Mouse (Mus musculus): ENCODE data around the gene Dnajc6. TPM values are rescaled to one million over a fixed set of nuclear protein-coding genes. Genes with fewer than 3 reads are reported as not detected.

The Dnajc6 gene
- total RNA-seq, 2 experiments from 2014 or later: 0.19 to 0.41 TPM

- DNase-seq (ENCODE audit: low spot score): no peak
Measured at GRCm38 (mm10) chr4:101564746-101565417, 68.4 kb downstream of the Dnajc6 start.

- no peak for DNase-seq (ENCODE audit: low spot score)
Measured at GRCm38 (mm10) chr4:101569076-101569475, 72.6 kb downstream of the Dnajc6 start.

GRCm38 (mm10) chr4:101572142-101572541 is 75.7 kb downstream of the Dnajc6 start:
- DNase-seq (ENCODE audit: low spot score): no peak

- no peak for DNase-seq (ENCODE audit: low spot score)
Measured at GRCm38 (mm10) chr4:101575307-101575706, 78.9 kb downstream of the Dnajc6 start.

GRCm38 (mm10) chr4:101578720-101579119 is 82.3 kb downstream of the Dnajc6 start:
- DNase-seq (ENCODE audit: low spot score): no peak

- DNase-seq (ENCODE audit: low spot score): no peak
Measured at GRCm38 (mm10) chr4:101579517-101579916, 83.1 kb downstream of the Dnajc6 start.

GRCm38 (mm10) chr4:101581156-101581555 is 84.7 kb downstream of the Dnajc6 start:
- DNase-seq (ENCODE audit: low spot score): no peak

- no peak for DNase-seq (ENCODE audit: low spot score)
Measured at GRCm38 (mm10) chr4:101582882-101583281, 86.4 kb downstream of the Dnajc6 start.

GRCm38 (mm10) chr4:101584524-101585454 is 88.3 kb downstream of the Dnajc6 start:
- no peak for DNase-seq (ENCODE audit: low spot score)

- DNase-seq (ENCODE audit: low spot score): no peak
Measured at GRCm38 (mm10) chr4:101585455-101586184, 89.2 kb downstream of the Dnajc6 start.

GRCm38 (mm10) chr4:101588932-101589331 is 92.5 kb downstream of the Dnajc6 start:
- no peak for DNase-seq (ENCODE audit: low spot score)

- DNase-seq (ENCODE audit: low spot score): no peak
Measured at GRCm38 (mm10) chr4:101589771-101590170, 93.3 kb downstream of the Dnajc6 start.

GRCm38 (mm10) chr4:101591400-101591799 is 95.0 kb downstream of the Dnajc6 start:
- DNase-seq (ENCODE audit: low spot score): no peak

GRCm38 (mm10) chr4:101592466-101592865 is 96.0 kb downstream of the Dnajc6 start:
- DNase-seq (ENCODE audit: low spot score): no peak

- DNase-seq (ENCODE audit: low spot score): no peak
Measured at GRCm38 (mm10) chr4:101601758-101602157, 105.3 kb downstream of the Dnajc6 start.

- DNase-seq (ENCODE audit: low spot score): no peak
Measured at GRCm38 (mm10) chr4:101603635-101604034, 107.2 kb downstream of the Dnajc6 start.

- no peak for DNase-seq (ENCODE audit: low spot score)
Measured at GRCm38 (mm10) chr4:101616520-101616919, 120.1 kb downstream of the Dnajc6 start.

- DNase-seq (ENCODE audit: low spot score): no peak
Measured at GRCm38 (mm10) chr4:101617742-101618141, 121.3 kb downstream of the Dnajc6 start.

- DNase-seq (ENCODE audit: low spot score): no peak
Measured at GRCm38 (mm10) chr4:101620206-101620605, 123.8 kb downstream of the Dnajc6 start.

GRCm38 (mm10) chr4:101621241-101621640 is 124.8 kb downstream of the Dnajc6 start:
- no peak for DNase-seq (ENCODE audit: low spot score)

GRCm38 (mm10) chr4:101625278-101625677 is 128.8 kb downstream of the Dnajc6 start:
- no peak for DNase-seq (ENCODE audit: low spot score)

GRCm38 (mm10) chr4:101635596-101635995 is 139.1 kb downstream of the Dnajc6 start:
- DNase-seq (ENCODE audit: low spot score): no peak
